ENCODE assay signal across 32 mouse cellular contexts in the genomic region with DNA sequence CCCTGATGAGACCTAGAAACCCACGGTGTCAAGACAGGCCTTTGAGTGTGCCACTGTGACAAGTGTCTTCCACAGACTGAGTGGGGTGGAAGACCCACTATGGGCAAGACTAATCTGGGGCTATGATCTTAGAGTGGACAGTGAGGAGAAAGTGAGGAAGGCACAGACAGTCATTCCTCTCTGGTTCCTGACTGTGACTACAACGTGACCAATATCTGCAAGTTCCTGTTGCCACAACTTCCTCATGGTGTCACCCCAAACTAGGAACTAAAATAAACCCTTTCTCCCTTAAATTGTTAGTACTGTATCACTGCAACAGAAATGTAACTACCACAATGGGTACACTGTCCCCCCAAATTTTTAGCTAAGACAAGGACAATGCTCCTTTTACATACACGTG. TPM values are rescaled to one million over a fixed set of nuclear protein-coding genes. Genes with fewer than 3 reads are reported as not detected.
DNase-seq lines count a peak whose midpoint lies in the region; ATAC-seq and TF ChIP-seq lines count a peak whose summit lies in the region.
"Had no signal": no experiment of that assay in that cellular context is flagged by ENCODE, and none has a peak within 500 bp of the region (broad histone marks: within the 10 kb centered on the region; RNA-seq: fewer than 3 reads in every experiment).

No protein-coding gene starts in this region.

- H3K4me1 ChIP-seq in liver, adult 2 months (ENCODE audit: control insufficient read depth, insufficient read depth, low read length): no peaks in the 10 kb centered on the region
- H3K4me1 ChIP-seq in bone marrow macrophage, adult 2 months (ENCODE audit: control insufficient read depth, insufficient read depth, low read length): peaks cover 19% of the 10 kb centered on the region
- H3K4me1 ChIP-seq: embryonic facial prominence, embryonic 13.5 days; forebrain, embryonic 10.5 days; forebrain, embryonic 15.5 days; heart, embryonic 10.5 days; heart, embryonic 15.5 days; hindbrain, embryonic 12.5 days; intestine, embryonic 15.5 days; midbrain, embryonic 10.5 days; midbrain, embryonic 15.5 days; neural tube, embryonic 12.5 days had no signal

- TF ChIP-seq CTCF in liver, adult 2 months (IDR thresholded peaks at IDR 0.05; ENCODE audit: low read depth, low read length): no peak
- no peak for TF ChIP-seq CTCF in bone marrow macrophage, adult 2 months (IDR thresholded peaks at IDR 0.05; ENCODE audit: low read depth, low read length)

- ATAC-seq in megakaryocyte, adult 5-6 weeks (ENCODE audit: poor library complexity, severe bottlenecking): peak; percentile 96
- ATAC-seq: forebrain, embryonic 15.5 days; hindbrain, postnatal 0 days; intestine, embryonic 15.5 days; midbrain, embryonic 15.5 days had no signal

- no peaks in the 10 kb centered on the region for H3K27me3 ChIP-seq in liver, adult 2 months (ENCODE audit: control insufficient read depth, insufficient read depth, low read length)
- H3K27me3 ChIP-seq: embryonic facial prominence, embryonic 13.5 days; forebrain, embryonic 15.5 days; heart, embryonic 15.5 days; hindbrain, embryonic 12.5 days; intestine, embryonic 15.5 days; midbrain, embryonic 15.5 days; neural tube, embryonic 12.5 days had no signal

- peak; percentile 18 for DNase-seq in liver, adult 2 months (ENCODE audit: extremely low read depth, low read depth, low spot score)
- DNase-seq in liver: no peak
- no peak for DNase-seq in adrenal gland, adult (ENCODE audit: inconsistent age in 2 of 2, low spot score in 1 of 2)
- DNase-seq in kidney, postnatal 10 days: no peak
- DNase-seq in adrenal gland, adult 8-10 months: no peak
- DNase-seq: adrenal gland, adult 2 months; cerebellum, adult 11 months; cerebellum, adult 9-10 months; cerebellum, postnatal 36 days; gastrocnemius, postnatal 36 days; kidney, adult 8-10 months; layer of hippocampus, postnatal 36 days; left cerebral cortex, postnatal 4 days; lung, adult 2 months; retina, postnatal 1 day; right cerebral cortex, postnatal 14 days; thymus, postnatal 14 days had no signal

- H3K36me3 ChIP-seq in liver, adult 2 months (ENCODE audit: control insufficient read depth, insufficient read depth, low read length): peaks cover 29% of the 10 kb centered on the region
- H3K36me3 ChIP-seq: midbrain, embryonic 15.5 days had no signal

- WGBS in liver, adult 2 months: 89% methylated on average over 3 of the region's 3 CpGs

- H3K27ac ChIP-seq in liver, adult 2 months (replicated peaks; ENCODE audit: insufficient read depth, low read depth, low read length): no peak overlapping the region
- H3K27ac ChIP-seq in bone marrow macrophage, adult 2 months (ENCODE audit: insufficient read depth, low read depth, low read length): peak overlapping the region; percentile 88
- H3K27ac ChIP-seq: embryonic facial prominence, embryonic 13.5 days; forebrain, embryonic 10.5 days; forebrain, embryonic 15.5 days; heart, embryonic 10.5 days; heart, embryonic 15.5 days; hindbrain, embryonic 12.5 days; hindbrain, postnatal 0 days; intestine, embryonic 15.5 days; kidney, postnatal 0 days; liver, embryonic 14.5 days; midbrain, embryonic 10.5 days; midbrain, embryonic 15.5 days; neural tube, embryonic 12.5 days had no signal

- no peaks in the 10 kb centered on the region for H3K79me2 ChIP-seq in liver, adult 2 months (ENCODE audit: control insufficient read depth, insufficient read depth, low read length)

- no peak overlapping the region for H3K9ac ChIP-seq in liver, adult 2 months (ENCODE audit: low read depth, low read length)
- H3K9ac ChIP-seq: embryonic facial prominence, embryonic 13.5 days; forebrain, embryonic 15.5 days; heart, embryonic 15.5 days; hindbrain, embryonic 12.5 days; intestine, embryonic 15.5 days; liver, embryonic 14.5 days; midbrain, embryonic 15.5 days; neural tube, embryonic 12.5 days had no signal

- H3K4me3 ChIP-seq in liver, adult 2 months (ENCODE audit: insufficient read depth, low read depth, low read length): no peak overlapping the region
- H3K4me3 ChIP-seq in bone marrow macrophage, adult 2 months (ENCODE audit: insufficient read depth, low read length): no peak overlapping the region
- H3K4me3 ChIP-seq: embryonic facial prominence, embryonic 13.5 days; forebrain, embryonic 10.5 days; forebrain, embryonic 15.5 days; heart, embryonic 10.5 days; heart, embryonic 15.5 days; hindbrain, embryonic 12.5 days; intestine, embryonic 15.5 days; midbrain, embryonic 10.5 days; midbrain, embryonic 15.5 days; neural tube, embryonic 12.5 days had no signal

- no peak for TF ChIP-seq POLR2A in liver, adult 2 months (IDR thresholded peaks at IDR 0.05; ENCODE audit: extremely low read depth, insufficient read depth, low read length)
- no peak for TF ChIP-seq POLR2A in bone marrow macrophage, adult 2 months (IDR thresholded peaks at IDR 0.05; ENCODE audit: borderline replicate concordance, low read depth, low read length)

RNA-seq across cellular contexts. Expression of a gene that starts 26.6 kb away (rescaled TPM):
- 16.5 and 19.3 TPM in 2 replicates for total RNA-seq in liver, adult 2 months (2014; rRNA removed)
- 3.7 and 4.6 TPM in 2 replicates for polyA plus RNA-seq in liver, adult 2 months (2012; rRNA removed)
- 45.4 and 51.0 TPM in 2 replicates for polyA plus RNA-seq in bone marrow macrophage, adult 2 months (2012; ENCODE audit: insufficient read depth, insufficient read length, missing spikeins)
- 38.5 and 39.7 TPM in 2 replicates for total RNA-seq in megakaryocyte, adult 5-6 weeks (2015)
- 77.6 and 92.3 TPM in 2 replicates for total RNA-seq in megakaryocyte, adult 5-6 weeks (2017)
- total RNA-seq in adrenal gland, adult 8-10 months (2022): 10 to 100 TPM; 49.3 to 58.4 (median 53.8) TPM

RNA-seq across cellular contexts. Expression of a gene that starts 39.2 kb away (rescaled TPM):
- 40.2 and 49.9 TPM in 2 replicates for total RNA-seq in liver, adult 2 months (2014; rRNA removed)
- 16.7 and 17.7 TPM in 2 replicates for polyA plus RNA-seq in liver, adult 2 months (2012; rRNA removed)
- polyA plus RNA-seq in bone marrow macrophage, adult 2 months (2012; ENCODE audit: insufficient read depth, insufficient read length, missing spikeins): not detected in 2 replicates
- total RNA-seq in megakaryocyte, adult 5-6 weeks (2015): not detected in 2 replicates
- total RNA-seq in megakaryocyte, adult 5-6 weeks (2017): not detected in 2 replicates
- total RNA-seq in adrenal gland, adult 8-10 months (2022): 1 to 10 TPM in 3 of 4 experiments, under 1 TPM in 1; 0.80 to 6.0 (median 4.5) TPM
- total RNA-seq: hindbrain, postnatal 0 days had no signal
- polyA plus RNA-seq: heart, embryonic 15.5 days; hindbrain, embryonic 12.5 days; neural tube, embryonic 12.5 days had no signal
